Mouse (Mus musculus): ENCODE measurements around the gene Ndufa8. TPM values are rescaled to one million over a fixed set of nuclear protein-coding genes. Genes with fewer than 3 reads are reported as not detected.

The Ndufa8 gene
- polyA plus RNA-seq, 1 experiment from 2014 or later: 169 TPM

DNA sequence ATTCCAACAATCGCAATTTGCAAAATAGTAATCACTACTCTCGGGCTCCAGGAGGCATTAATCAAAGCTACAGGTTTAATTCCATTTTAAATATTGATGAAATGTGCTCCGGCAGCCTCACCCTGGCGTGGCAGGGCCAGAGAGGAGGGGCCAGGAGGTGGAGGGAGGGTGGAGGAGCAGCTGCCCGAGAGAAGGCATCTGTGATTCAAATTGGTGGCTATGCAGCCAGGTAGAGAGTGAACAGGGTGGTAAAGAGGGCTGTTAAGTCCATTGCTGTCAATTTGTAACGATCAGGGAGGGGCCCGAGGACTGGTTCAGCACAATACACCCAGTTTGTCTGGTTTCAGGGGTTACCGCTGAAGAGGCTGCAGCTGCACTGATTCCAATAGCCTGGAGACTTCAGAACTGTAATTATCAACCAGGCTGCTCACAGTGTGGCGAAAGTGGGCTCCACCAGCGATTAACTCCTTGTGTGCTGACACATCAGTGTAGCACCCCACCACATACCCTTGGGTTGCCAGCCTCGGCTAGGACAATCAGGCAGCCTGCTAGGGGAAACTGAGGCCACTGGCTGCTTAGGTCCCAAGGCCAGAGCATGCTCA is 28.1 kb upstream of the Ndufa8 start:
- H3K36me3 ChIP-seq (replicated peaks): no peaks in the 10 kb centered on the region
- H3K27me3 ChIP-seq: peaks cover 13% of the 10 kb centered on the region; the same call in 1 of the 2 replicates
- peak; percentile 83 for ATAC-seq (ENCODE audit: low FRiP score)
- H3K4me1 ChIP-seq: peaks cover 13% of the 10 kb centered on the region
- WGBS: 18% methylated on average over 11 of the region's 11 CpGs
- peak overlapping the region; percentile 36; the same call in 1 of the 2 replicates for H3K27ac ChIP-seq
- peak overlapping the region; percentile 22 for H3K4me2 ChIP-seq
- no peak overlapping the region for H3K9ac ChIP-seq
- no peak overlapping the region for H3K4me3 ChIP-seq (replicated peaks)
- no peaks in the 10 kb centered on the region for H3K9me3 ChIP-seq

DNA sequence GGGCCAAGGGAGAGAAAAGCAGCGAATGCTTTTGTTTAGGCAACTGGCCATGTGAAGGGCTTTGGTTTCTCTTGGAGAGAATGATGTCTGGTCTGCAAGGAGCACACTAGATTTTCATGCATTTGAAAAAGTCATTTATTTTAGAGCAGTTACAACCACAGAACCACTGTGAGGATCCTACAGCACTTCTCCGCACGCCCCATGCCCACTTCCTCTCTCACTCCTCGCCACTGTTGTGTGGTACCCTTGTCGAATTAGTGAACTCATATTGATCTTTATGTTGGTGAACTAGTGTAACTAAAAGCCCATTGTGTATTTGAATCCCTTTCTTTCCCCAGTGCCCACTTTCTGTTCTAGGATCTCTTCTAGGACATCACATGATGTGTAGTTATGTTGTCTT is 26.0 kb upstream of the Ndufa8 start:
- Histone ChIP-seq H3K27me3 (peaks cover 10% of the 10 kb centered on the region; the same call in 1 of the 2 replicates), H3K9me3 (no peaks in the 10 kb centered on the region), H3K4me3 (replicated peaks) (no peak overlapping the region), H3K36me3 (replicated peaks) (no peaks in the 10 kb centered on the region), H3K9ac (no peak overlapping the region), H3K4me2 (no peak overlapping the region), H3K4me1 (peaks cover 13% of the 10 kb centered on the region), H3K27ac (no peak overlapping the region)
- WGBS: 89% methylated on average over 5 of the region's 5 CpGs
- no peak for ATAC-seq (ENCODE audit: low FRiP score)

DNA sequence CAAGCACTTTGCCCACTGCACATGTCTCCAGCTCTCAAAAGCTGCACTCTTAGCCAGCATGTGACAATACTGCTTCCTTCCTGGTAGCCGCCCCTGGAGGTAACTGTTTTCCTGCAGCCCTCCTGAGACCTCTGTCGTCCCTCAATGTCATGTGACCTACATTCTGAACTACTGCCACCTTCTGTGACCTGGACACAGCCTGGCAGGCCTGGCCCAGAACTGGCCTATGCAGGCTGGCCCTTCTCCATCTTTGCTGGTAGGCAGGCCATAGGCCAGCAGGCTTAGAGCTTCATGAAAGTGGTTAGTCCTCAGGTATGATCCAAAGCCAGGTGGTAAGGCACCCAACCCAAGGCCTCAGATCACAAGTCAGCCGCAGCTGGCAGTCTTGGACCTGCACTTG is 24.6 kb upstream of the Ndufa8 start:
- H3K9me3 ChIP-seq: no peaks in the 10 kb centered on the region
- 63% methylated on average over 3 of the region's 3 CpGs for WGBS
- H3K27me3 ChIP-seq: 0 out of 2 replicates have a peak, but pooled peaks cover 8% of the 10 kb centered on the region
- H3K4me3 ChIP-seq (replicated peaks): no peak overlapping the region
- no peak overlapping the region for H3K27ac ChIP-seq
- peaks cover 13% of the 10 kb centered on the region for H3K4me1 ChIP-seq
- no peak overlapping the region for H3K9ac ChIP-seq
- no peak for ATAC-seq (ENCODE audit: low FRiP score)
- no peak overlapping the region for H3K4me2 ChIP-seq
- no peaks in the 10 kb centered on the region for H3K36me3 ChIP-seq (replicated peaks)

DNA sequence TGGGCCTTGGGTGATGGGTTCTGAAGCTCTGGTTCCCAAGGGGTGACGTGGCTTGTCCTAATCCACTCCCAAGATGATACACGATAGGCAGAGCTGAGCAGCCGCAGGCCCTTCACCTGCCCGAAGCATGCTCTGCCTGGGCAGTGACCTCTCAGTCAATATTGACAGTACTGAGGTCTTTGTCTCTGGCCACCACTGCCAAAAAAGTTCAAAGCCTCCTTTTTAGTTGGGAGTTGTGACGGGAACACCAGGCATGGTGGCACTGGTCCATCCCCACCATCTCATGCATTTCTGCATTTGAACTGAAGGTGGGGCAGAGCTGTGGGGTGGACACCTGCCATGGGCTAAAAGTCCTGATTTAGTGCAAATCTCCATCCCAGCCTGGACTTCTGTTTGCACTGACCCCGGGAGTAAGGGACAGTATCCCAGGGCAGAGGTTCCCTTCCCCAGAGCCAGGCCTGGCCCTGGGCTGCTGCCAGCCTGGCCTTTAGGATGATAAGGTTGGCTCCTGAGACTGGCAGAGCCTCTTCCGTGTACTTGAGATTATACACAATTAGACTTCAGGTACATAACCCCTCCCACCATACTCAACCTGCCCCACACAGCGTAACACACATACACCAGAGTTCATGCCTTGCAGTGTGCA is 22.6 kb upstream of the Ndufa8 start:
- Histone ChIP-seq H3K4me3 (replicated peaks) (no peak overlapping the region), H3K4me1 (0 out of 2 replicates have a peak, but pooled peaks cover under 1% of the 10 kb centered on the region), H3K27ac (no peak overlapping the region), H3K4me2 (no peak overlapping the region), H3K27me3 (0 out of 2 replicates have a peak, but pooled peaks cover 7% of the 10 kb centered on the region), H3K9ac (no peak overlapping the region), H3K9me3 (no peaks in the 10 kb centered on the region), H3K36me3 (replicated peaks) (no peaks in the 10 kb centered on the region)
- WGBS: 83% methylated on average over 8 of the region's 8 CpGs
- no peak for ATAC-seq (ENCODE audit: low FRiP score)

DNA sequence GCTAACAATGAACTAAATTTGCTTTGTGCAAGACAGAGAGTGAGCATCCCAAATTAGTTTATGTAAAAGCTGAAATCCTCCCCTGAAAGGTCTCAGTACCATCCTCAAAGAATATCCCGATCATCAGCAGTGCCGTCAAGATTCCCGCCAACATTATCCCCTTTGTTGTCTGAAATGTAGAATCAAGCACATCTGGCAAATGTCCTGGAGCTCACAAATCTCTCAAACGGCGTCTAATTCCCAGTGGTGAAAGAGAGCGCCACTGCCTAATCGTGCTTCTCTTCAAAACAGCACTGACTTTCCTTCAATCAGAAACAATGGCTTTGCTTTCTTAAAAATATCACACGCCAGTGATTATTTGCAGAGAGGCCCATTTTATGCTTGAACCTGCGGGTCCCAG is 17.9 kb upstream of the Ndufa8 start:
- no peak overlapping the region for H3K4me2 ChIP-seq
- H3K9ac ChIP-seq: no peak overlapping the region
- H3K9me3 ChIP-seq: no peaks in the 10 kb centered on the region
- no peak for ATAC-seq (ENCODE audit: low FRiP score)
- H3K4me1 ChIP-seq: no peaks in the 10 kb centered on the region
- no peak overlapping the region for H3K27ac ChIP-seq
- H3K36me3 ChIP-seq (replicated peaks): no peaks in the 10 kb centered on the region
- 0 out of 2 replicates have a peak, but pooled peaks cover 4% of the 10 kb centered on the region for H3K27me3 ChIP-seq
- no peak overlapping the region for H3K4me3 ChIP-seq (replicated peaks)
- 43% methylated on average over 9 of the region's 9 CpGs for whole genome bisulfite sequencing

DNA sequence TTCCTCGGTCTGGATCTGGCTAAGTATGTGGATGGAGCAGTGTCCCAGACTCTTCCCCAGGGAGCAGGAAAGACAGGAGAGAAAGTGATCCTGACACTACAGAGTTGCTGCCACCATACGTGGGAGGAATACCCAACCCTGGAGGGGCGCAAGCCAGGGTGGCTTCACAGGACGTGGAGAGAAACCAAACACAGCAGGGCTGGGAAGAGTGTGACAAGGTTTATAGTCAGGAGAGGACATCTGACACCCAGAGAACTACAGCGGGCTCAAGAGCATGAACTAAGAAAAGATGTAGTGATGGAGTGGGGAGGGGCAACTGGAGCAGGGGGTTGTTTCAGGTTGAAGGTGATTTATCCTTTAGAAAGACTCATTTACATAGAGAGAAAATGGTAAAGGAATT is 12.2 kb upstream of the Ndufa8 start:
- Histone ChIP-seq H3K4me1 (no peaks in the 10 kb centered on the region), H3K36me3 (replicated peaks) (no peaks in the 10 kb centered on the region), H3K27me3 (no peaks in the 10 kb centered on the region), H3K27ac (no peak overlapping the region), H3K4me2 (no peak overlapping the region), H3K9me3 (no peaks in the 10 kb centered on the region), H3K4me3 (replicated peaks) (no peak overlapping the region), H3K9ac (no peak overlapping the region)
- 75% methylated on average over 5 of the region's 5 CpGs for WGBS
- no peak for ATAC-seq (ENCODE audit: low FRiP score)

DNA sequence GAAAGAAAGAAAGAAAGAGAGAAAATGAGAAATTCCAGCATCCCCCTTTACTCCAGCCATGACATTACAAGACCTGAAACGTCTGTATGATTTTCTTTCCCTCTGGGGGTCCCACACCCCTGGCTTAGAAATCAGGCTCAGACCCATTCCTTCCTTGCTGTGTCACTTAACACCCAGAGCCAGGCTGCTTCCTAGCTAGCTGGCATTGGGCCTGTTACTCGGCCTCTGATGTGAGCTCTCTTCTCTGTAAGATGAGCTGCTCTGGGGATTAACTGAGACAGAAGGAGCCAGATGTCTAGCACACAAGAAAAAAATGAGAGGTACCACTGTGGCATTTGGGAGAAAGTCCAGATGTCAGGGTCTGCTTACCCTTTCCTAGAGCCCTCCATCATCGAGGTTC is 7.0 kb upstream of the Ndufa8 start:
- Histone ChIP-seq H3K4me2 (no peak overlapping the region), H3K4me3 (replicated peaks) (no peak overlapping the region)
- 60% methylated on average over 3 of the region's 3 CpGs for WGBS

DNA sequence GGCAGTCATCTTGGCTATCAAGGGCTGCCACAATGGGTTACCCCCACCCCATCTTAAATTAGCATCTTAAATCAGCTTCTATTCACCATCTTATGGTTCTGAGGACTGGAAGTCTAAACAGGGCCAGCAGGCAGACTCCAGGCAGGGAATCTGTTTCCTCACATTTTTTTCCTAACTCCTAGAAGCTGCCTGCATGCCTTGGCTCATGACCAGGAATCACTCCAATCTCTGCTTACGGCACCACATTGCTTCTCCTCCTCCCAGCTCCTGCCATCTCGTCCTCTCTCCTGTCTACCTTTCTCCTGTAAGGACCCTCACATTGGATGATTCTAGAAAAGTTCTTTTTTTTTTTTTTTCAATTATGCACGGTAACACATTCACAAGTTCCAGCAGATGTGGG is 4.0 kb upstream of the Ndufa8 start:
- Histone ChIP-seq H3K4me2 (no peak overlapping the region), H3K9me3 (no peaks in the 10 kb centered on the region), H3K36me3 (replicated peaks) (no peaks in the 10 kb centered on the region), H3K9ac (no peak overlapping the region), H3K27me3 (peaks cover 7% of the 10 kb centered on the region; the same call in 1 of the 2 replicates), H3K4me1 (peaks cover 7% of the 10 kb centered on the region), H3K4me3 (replicated peaks) (no peak overlapping the region), H3K27ac (no peak overlapping the region)
- ATAC-seq (ENCODE audit: low FRiP score): no peak
- WGBS: 74% methylated on average over 3 of the region's 3 CpGs

More for the DNA sequence above, 7.0 kb upstream of the Ndufa8 start:
- no peak for ATAC-seq (ENCODE audit: low FRiP score)
- Histone ChIP-seq H3K36me3 (replicated peaks) (no peaks in the 10 kb centered on the region), H3K27me3 (no peaks in the 10 kb centered on the region), H3K27ac (no peak overlapping the region), H3K4me1 (no peaks in the 10 kb centered on the region), H3K9ac (no peak overlapping the region), H3K9me3 (no peaks in the 10 kb centered on the region)

DNA sequence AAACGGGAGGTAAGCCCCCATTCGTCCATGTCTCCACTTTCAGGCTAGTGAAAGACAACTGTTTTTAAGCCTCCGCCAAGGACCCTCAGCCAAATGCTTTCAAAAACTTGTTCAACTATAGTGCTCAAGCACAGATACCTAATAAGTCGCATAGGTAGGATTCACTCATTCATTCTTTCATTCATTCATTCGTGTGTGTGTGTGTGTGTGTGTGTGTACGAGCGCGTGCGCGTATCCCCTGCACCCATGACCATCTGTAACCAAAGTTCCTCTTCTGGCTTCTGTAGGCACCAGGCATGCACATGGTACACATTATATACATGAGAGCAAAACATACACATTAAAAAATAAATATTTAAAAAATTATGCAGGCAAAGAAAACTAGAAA is 355 bp upstream of the Ndufa8 start:
- Histone ChIP-seq H3K4me2 (peak overlapping the region; percentile 83), H3K9me3 (no peaks in the 10 kb centered on the region), H3K27ac (no peak overlapping the region), H3K36me3 (replicated peaks) (no peaks in the 10 kb centered on the region), H3K9ac (no peak overlapping the region), H3K4me3 (replicated peaks) (peak overlapping the region; percentile 80), H3K27me3 (peaks cover 7% of the 10 kb centered on the region; the same call in 1 of the 2 replicates), H3K4me1 (peaks cover 11% of the 10 kb centered on the region)
- WGBS: 53% methylated on average over 10 of the region's 10 CpGs
- peak; percentile 60; the same call in 1 of the 2 replicates for ATAC-seq (ENCODE audit: low FRiP score)

DNA sequence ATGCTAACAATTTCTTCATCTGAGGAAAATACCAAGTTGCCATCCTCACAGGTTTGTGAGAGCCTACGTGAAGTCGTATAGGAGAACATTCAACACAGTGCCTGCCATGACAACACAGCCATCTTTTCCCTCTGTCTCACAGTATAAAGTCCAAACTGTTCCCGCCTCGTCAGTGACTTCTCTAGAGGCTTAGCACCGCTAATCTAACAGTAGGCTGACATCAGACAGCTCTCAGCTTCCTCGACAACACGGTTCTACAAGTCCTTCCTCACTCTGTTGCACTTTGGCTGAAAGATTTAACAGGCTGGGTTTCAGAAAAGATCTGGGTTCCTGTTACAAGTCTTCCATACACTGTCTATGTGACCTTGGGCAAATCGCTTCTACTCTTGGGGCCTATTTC is 1.0 kb downstream of the Ndufa8 start:
- H3K4me3 ChIP-seq (replicated peaks): peak overlapping the region; percentile 80
- ATAC-seq (ENCODE audit: low FRiP score): no peak

DNA sequence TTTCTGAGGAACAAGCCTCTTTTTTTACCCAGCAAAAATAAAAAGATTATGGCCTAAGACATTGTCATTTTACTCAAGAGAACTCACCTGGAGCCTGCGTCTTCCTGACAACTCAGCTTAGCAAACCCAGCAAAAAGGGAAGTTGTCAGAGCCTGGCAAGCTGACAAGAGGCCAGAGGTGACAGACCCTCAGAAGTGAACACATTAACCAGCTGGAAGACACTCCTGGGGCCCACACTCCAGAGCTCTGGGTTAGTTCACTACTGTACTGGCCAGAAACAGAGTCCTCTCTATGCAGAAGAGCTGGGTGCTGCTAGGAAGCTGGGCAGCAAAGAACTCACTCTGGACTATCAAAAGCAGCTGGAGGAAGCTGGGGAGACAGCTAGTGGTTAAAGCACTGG is 8.3 kb downstream of the Ndufa8 start:
- Histone ChIP-seq H3K4me1 (no peaks in the 10 kb centered on the region), H3K4me2 (no peak overlapping the region), H3K36me3 (replicated peaks) (peaks cover 46% of the 10 kb centered on the region), H3K4me3 (replicated peaks) (no peak overlapping the region), H3K27ac (no peak overlapping the region), H3K27me3 (no peaks in the 10 kb centered on the region), H3K9me3 (no peaks in the 10 kb centered on the region), H3K9ac (no peak overlapping the region)
- no peak for ATAC-seq (ENCODE audit: low FRiP score)
- WGBS: 83% methylated on average over 1 of the region's 1 CpGs

More for the DNA sequence above, 1.0 kb downstream of the Ndufa8 start:
- 76% methylated on average over 8 of the region's 8 CpGs for WGBS
- peaks cover 7% of the 10 kb centered on the region; the same call in 1 of the 2 replicates for H3K27me3 ChIP-seq
- peaks cover 10% of the 10 kb centered on the region for H3K36me3 ChIP-seq (replicated peaks)
- peak overlapping the region; percentile 72 for H3K9ac ChIP-seq
- peak overlapping the region; percentile 83 for H3K4me2 ChIP-seq
- peaks cover 11% of the 10 kb centered on the region for H3K4me1 ChIP-seq
- H3K27ac ChIP-seq: no peak overlapping the region
- H3K9me3 ChIP-seq: no peaks in the 10 kb centered on the region

DNA sequence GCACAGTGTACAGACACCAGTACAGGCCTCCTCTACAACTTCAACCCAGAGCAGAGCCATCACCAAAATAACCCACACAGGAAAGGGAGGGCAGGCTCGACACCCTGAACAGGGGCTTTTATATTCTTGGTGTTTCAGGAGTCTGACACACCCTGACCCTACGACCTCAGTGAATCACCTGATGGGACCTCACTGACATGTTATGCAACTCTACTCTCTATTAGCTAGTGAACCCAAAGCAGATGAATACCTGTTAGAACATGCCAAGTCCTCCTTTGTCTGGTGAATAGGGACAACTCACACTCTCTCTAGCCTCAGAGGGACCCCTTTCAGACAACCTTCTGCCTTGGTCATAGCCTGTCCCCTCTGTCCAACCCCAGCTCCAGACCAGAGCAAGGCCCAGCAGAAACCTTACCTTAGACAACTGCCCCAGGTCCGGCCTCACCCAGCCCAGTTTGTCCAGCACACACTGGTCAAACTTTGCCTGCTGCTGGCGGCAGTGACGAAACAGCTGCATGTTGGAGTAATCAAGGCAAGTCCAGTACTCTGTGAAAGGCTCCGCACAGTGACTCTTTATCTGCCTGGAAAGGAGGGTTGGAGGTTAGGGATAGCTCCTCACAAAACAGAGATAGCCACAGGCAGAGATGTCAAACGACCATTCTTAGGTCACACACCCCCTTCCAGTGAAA is 9.8 kb downstream of the Ndufa8 start:
- H3K9ac ChIP-seq: no peak overlapping the region
- no peak for ATAC-seq (ENCODE audit: low FRiP score)
- no peak overlapping the region for H3K4me2 ChIP-seq
- WGBS: 86% methylated on average over 7 of the region's 7 CpGs
- peaks cover 57% of the 10 kb centered on the region for H3K36me3 ChIP-seq (replicated peaks)
- H3K27ac ChIP-seq: no peak overlapping the region
- no peak overlapping the region for H3K4me3 ChIP-seq (replicated peaks)
- no peaks in the 10 kb centered on the region for H3K4me1 ChIP-seq
- H3K9me3 ChIP-seq: no peaks in the 10 kb centered on the region
- H3K27me3 ChIP-seq: no peaks in the 10 kb centered on the region

All from forebrain, embryonic 12.5 days (tissue).